Mouse (Mus musculus): ENCODE results near the gene Casc1.
"Not testable (repeated sequence)": the region's sequence is repeated elsewhere in the genome, so short reads cannot be mapped to it uniquely, and the experiment has no call there.

Gene Casc1

GRCm38 (mm10) chr6:145139236-145139635, 71.6 kb downstream of the Casc1 start:
- DNase-seq (ENCODE audit: low spot score in 2 of 2) = no peak

GRCm38 (mm10) chr6:145136831-145137230, 74.0 kb downstream of the Casc1 start:
- DNase-seq (ENCODE audit: low spot score in 2 of 2) = no peak

GRCm38 (mm10) chr6:145135804-145136203, 75.0 kb downstream of the Casc1 start:
- DNase-seq (ENCODE audit: low spot score in 2 of 2) = no peak

- no peak for DNase-seq (ENCODE audit: low spot score in 2 of 2)
Measured at GRCm38 (mm10) chr6:145135295-145135694, 75.5 kb downstream of the Casc1 start.

GRCm38 (mm10) chr6:145132969-145133368, 77.8 kb downstream of the Casc1 start:
- DNase-seq (ENCODE audit: low spot score in 2 of 2) = not testable (repeated sequence)

- no peak for DNase-seq (ENCODE audit: low spot score in 2 of 2)
Measured at GRCm38 (mm10) chr6:145131991-145132390, 78.8 kb downstream of the Casc1 start.

- no peak for DNase-seq (ENCODE audit: low spot score in 2 of 2)
Measured at GRCm38 (mm10) chr6:145129563-145129962, 81.2 kb downstream of the Casc1 start.

GRCm38 (mm10) chr6:145127652-145128051, 83.2 kb downstream of the Casc1 start:
- no peak for DNase-seq (ENCODE audit: low spot score in 2 of 2)

GRCm38 (mm10) chr6:145125591-145126113, 85.2 kb downstream of the Casc1 start:
- DNase-seq (ENCODE audit: low spot score in 2 of 2) = no peak

Measured in frontal cortex, postnatal 14 days (tissue).